In genomic region chr9:34386071-34386470, GRCm38 (mm10) we compare ENCODE assay signal across 20 mouse cellular contexts.
DNase-seq lines count a peak whose midpoint lies in the region; ATAC-seq and TF ChIP-seq lines count a peak whose summit lies in the region.
"Had no signal": no experiment of that assay in that cellular context is flagged by ENCODE, and none has a peak within 500 bp of the region (broad histone marks: within the 10 kb centered on the region; RNA-seq: fewer than 3 reads in every experiment).

No protein-coding gene starts in this region.

- ATAC-seq in lung, embryonic 14.5 days (ENCODE audit: insufficient read depth) = no peak
- peak; percentile 33; the same call in 1 of the 2 replicates for ATAC-seq in stomach, embryonic 16.5 days (ENCODE audit: insufficient read depth, low FRiP score)
- ATAC-seq: forebrain, embryonic 16.5 days; inflammation-experienced regulatory T-cells, adult 6 months; midbrain, embryonic 16.5 days had no signal

- H3K27ac ChIP-seq in heart, embryonic 10.5 days = no peak overlapping the region
- H3K27ac ChIP-seq in lung, embryonic 14.5 days (ENCODE audit: low read depth) = no peak overlapping the region
- H3K27ac ChIP-seq in stomach, embryonic 16.5 days (ENCODE audit: low read length) = no peak overlapping the region
- H3K27ac ChIP-seq: embryonic facial prominence, embryonic 15.5 days; hindbrain, embryonic 10.5 days; limb, embryonic 10.5 days; liver, embryonic 15.5 days; neural tube, embryonic 12.5 days had no signal

- no peaks in the 10 kb centered on the region for H3K4me1 ChIP-seq in heart, embryonic 10.5 days
- no peaks in the 10 kb centered on the region for H3K4me1 ChIP-seq in lung, embryonic 14.5 days (ENCODE audit: insufficient read depth)
- peaks cover 3% of the 10 kb centered on the region for H3K4me1 ChIP-seq in lung, adult 2 months (ENCODE audit: control insufficient read depth, insufficient read depth, low read length)
- H3K4me1 ChIP-seq in stomach, embryonic 16.5 days (ENCODE audit: control insufficient read depth, insufficient read depth, low read length) = no peaks in the 10 kb centered on the region
- H3K4me1 ChIP-seq: embryonic facial prominence, embryonic 15.5 days; limb, embryonic 10.5 days; liver, embryonic 15.5 days; neural tube, embryonic 12.5 days had no signal

- TF ChIP-seq CTCF in lung, embryonic 14.5 days (IDR thresholded peaks at IDR 0.05; ENCODE audit: low read depth) = no peak
- no peak for TF ChIP-seq CTCF in lung, adult 2 months (IDR thresholded peaks at IDR 0.05; ENCODE audit: insufficient read depth, low read length)

- no peaks in the 10 kb centered on the region for H3K9me3 ChIP-seq in heart, embryonic 10.5 days
- H3K9me3 ChIP-seq in lung, embryonic 14.5 days (ENCODE audit: low read depth, low read length) = no peaks in the 10 kb centered on the region
- no peaks in the 10 kb centered on the region for H3K9me3 ChIP-seq in stomach, embryonic 16.5 days (replicated peaks; ENCODE audit: control insufficient read depth, low read length)
- H3K9me3 ChIP-seq: embryonic facial prominence, embryonic 15.5 days; hindbrain, embryonic 10.5 days; limb, embryonic 10.5 days; liver, embryonic 15.5 days; neural tube, embryonic 12.5 days had no signal

- no peak overlapping the region for H3K4me2 ChIP-seq in lung, embryonic 14.5 days
- no peak overlapping the region for H3K4me2 ChIP-seq in stomach, embryonic 16.5 days (ENCODE audit: low read depth, low read length)
- H3K4me2 ChIP-seq: embryonic facial prominence, embryonic 15.5 days; liver, embryonic 15.5 days; neural tube, embryonic 12.5 days had no signal

- no peaks in the 10 kb centered on the region for H3K36me3 ChIP-seq in heart, embryonic 10.5 days
- H3K36me3 ChIP-seq in lung, embryonic 14.5 days (ENCODE audit: insufficient read depth) = no peaks in the 10 kb centered on the region
- no peaks in the 10 kb centered on the region for H3K36me3 ChIP-seq in stomach, embryonic 16.5 days (ENCODE audit: control insufficient read depth, insufficient read depth, low read length)
- H3K36me3 ChIP-seq: embryonic facial prominence, embryonic 15.5 days; hindbrain, embryonic 10.5 days; limb, embryonic 10.5 days; liver, embryonic 15.5 days; neural tube, embryonic 12.5 days had no signal

- DNase-seq in heart, adult 18-20 months = peak; percentile 40 to 54
- DNase-seq in heart, embryonic 10.5 days (ENCODE audit: low spot score) = no peak
- DNase-seq in lung, embryonic 14.5 days = peak; percentile 27
- no peak for DNase-seq in lung, adult 2 months
- peak; percentile 41 to 62 for DNase-seq in heart, adult 9 months (ENCODE audit: low spot score in 2 of 2)
- DNase-seq in cerebellum, adult 18-20 months = no peak
- no peak for DNase-seq in layer of hippocampus, adult 8-10 months (ENCODE audit: low spot score in 2 of 2)
- DNase-seq: cerebellum, adult 11 months; gastrocnemius, postnatal 10 days; right cerebral cortex, adult 18-20 months; thymus, adult 18-20 months had no signal

- no peak overlapping the region for H3K4me3 ChIP-seq in heart, embryonic 10.5 days
- H3K4me3 ChIP-seq in lung, embryonic 14.5 days (ENCODE audit: low read depth, low read length) = no peak overlapping the region
- no peak overlapping the region for H3K4me3 ChIP-seq in lung, adult 2 months (replicated peaks; ENCODE audit: extremely low read depth, low read depth, low read length)
- H3K4me3 ChIP-seq in stomach, embryonic 16.5 days (replicated peaks; ENCODE audit: low read length) = no peak overlapping the region
- H3K4me3 ChIP-seq: embryonic facial prominence, embryonic 15.5 days; hindbrain, embryonic 10.5 days; limb, embryonic 10.5 days; liver, embryonic 15.5 days; neural tube, embryonic 12.5 days had no signal

- H3K9ac ChIP-seq in lung, embryonic 14.5 days = no peak overlapping the region
- H3K9ac ChIP-seq in stomach, embryonic 16.5 days (ENCODE audit: low read length) = no peak overlapping the region
- H3K9ac ChIP-seq: embryonic facial prominence, embryonic 15.5 days; liver, embryonic 15.5 days; neural tube, embryonic 12.5 days had no signal

- 58% methylated on average over 4 of the region's 4 CpGs for WGBS in heart, embryonic 10.5 days
- 45% methylated on average over 4 of the region's 4 CpGs for WGBS in lung, embryonic 14.5 days
- WGBS in lung, adult 2 months = 40% methylated on average over 4 of the region's 4 CpGs
- WGBS in stomach, embryonic 16.5 days = 37% methylated on average over 4 of the region's 4 CpGs

- no peak for TF ChIP-seq POLR2A in lung, adult 2 months (IDR thresholded peaks at IDR 0.05; ENCODE audit: borderline replicate concordance, extremely low read depth, low read depth, low read length)

- no peaks in the 10 kb centered on the region for H3K27me3 ChIP-seq in heart, embryonic 10.5 days (ENCODE audit: insufficient read depth, poor library complexity, severe bottlenecking)
- no peaks in the 10 kb centered on the region for H3K27me3 ChIP-seq in lung, embryonic 14.5 days (ENCODE audit: insufficient read depth, low read length)
- no peaks in the 10 kb centered on the region for H3K27me3 ChIP-seq in stomach, embryonic 16.5 days (ENCODE audit: control insufficient read depth, insufficient read depth, low read length)
- H3K27me3 ChIP-seq: embryonic facial prominence, embryonic 15.5 days; liver, embryonic 15.5 days; neural tube, embryonic 12.5 days had no signal

Comparison
In these comparisons a context has a peak if more than half of its experiments do, and no peak if none do; other contexts are left out.
1. DNase-seq: peak in heart, adult 18-20 months (2 of 2), lung, embryonic 14.5 days (single experiment) and heart, adult 9 months (2 of 2); none in heart, embryonic 10.5 days (single experiment), lung, adult 2 months (single experiment), cerebellum, adult 18-20 months (0 of 2) and layer of hippocampus, adult 8-10 months (0 of 2).